Mouse (Mus musculus): ENCODE results near the gene Cacna2d2. TPM values are rescaled to one million over a fixed set of nuclear protein-coding genes. Genes with fewer than 3 reads are reported as not detected.

Cacna2d2 gene
- polyA plus RNA-seq, 1 experiment from 2014 or later: 0.34 TPM

DNA sequence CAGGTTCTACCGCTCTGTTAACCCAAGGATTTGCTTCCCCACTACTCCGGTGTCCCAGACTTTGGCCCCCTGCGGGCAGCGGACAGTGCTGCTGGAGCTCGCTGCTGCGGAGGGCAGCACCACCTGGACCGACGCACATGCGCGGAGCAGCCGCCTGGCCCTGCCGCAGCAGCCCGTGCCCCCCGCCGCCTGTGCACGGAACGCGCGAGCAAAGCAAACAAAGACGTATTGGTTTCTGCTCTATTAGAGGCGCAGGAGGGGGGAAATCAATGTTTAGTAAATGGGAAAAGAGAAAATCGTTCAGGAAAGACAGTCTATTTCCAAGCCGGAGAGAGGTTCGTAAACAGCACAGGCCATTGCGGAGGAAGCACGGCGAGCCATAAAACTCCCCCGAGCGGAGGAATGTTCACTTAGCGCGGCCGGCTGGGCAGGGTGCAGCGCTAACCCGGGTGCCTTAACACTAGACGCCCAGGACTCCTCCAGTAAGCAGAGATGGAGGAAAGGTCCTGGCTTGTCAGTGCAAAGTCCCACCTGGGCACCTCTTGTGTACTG lies 21.4 kb upstream of the Cacna2d2 start:
- Histone ChIP-seq H3K4me3 (replicated peaks) (peak overlapping the region; percentile 30), H3K9me3 (no peaks in the 10 kb centered on the region), H3K9ac (no peak overlapping the region), H3K4me2 (replicated peaks) (peak overlapping the region; percentile 71), H3K27me3 (replicated peaks) (peaks cover 76% of the 10 kb centered on the region), H3K27ac (no peak overlapping the region), H3K36me3 (no peaks in the 10 kb centered on the region), H3K4me1 (replicated peaks) (peaks cover 5% of the 10 kb centered on the region)
- peak; percentile 56 for ATAC-seq
- WGBS: under 1% methylated on average over 35 of the region's 35 CpGs

GRCm38 (mm10) chr9:107381723-107382122 lies 17.7 kb upstream of the Cacna2d2 start:
- H3K4me3 ChIP-seq (replicated peaks): no peak overlapping the region
- no peak overlapping the region for H3K9ac ChIP-seq
- H3K4me2 ChIP-seq (replicated peaks): no peak overlapping the region
- ATAC-seq: no peak
- no peaks in the 10 kb centered on the region for H3K36me3 ChIP-seq
- no peak overlapping the region for H3K27ac ChIP-seq
- WGBS: 7% methylated on average over 8 of the region's 8 CpGs
- H3K4me1 ChIP-seq (replicated peaks): peaks cover 5% of the 10 kb centered on the region
- H3K9me3 ChIP-seq: no peaks in the 10 kb centered on the region
- peaks cover 75% of the 10 kb centered on the region for H3K27me3 ChIP-seq (replicated peaks)

GRCm38 (mm10) chr9:107384396-107384795 lies 15.0 kb upstream of the Cacna2d2 start:
- WGBS: 32% methylated on average over 3 of the region's 3 CpGs
- no peak overlapping the region for H3K9ac ChIP-seq
- no peaks in the 10 kb centered on the region for H3K9me3 ChIP-seq
- H3K4me2 ChIP-seq (replicated peaks): no peak overlapping the region
- no peaks in the 10 kb centered on the region for H3K36me3 ChIP-seq
- ATAC-seq: no peak
- no peak overlapping the region for H3K27ac ChIP-seq
- peaks cover 8% of the 10 kb centered on the region for H3K4me1 ChIP-seq (replicated peaks)
- peaks cover 52% of the 10 kb centered on the region for H3K27me3 ChIP-seq (replicated peaks)
- no peak overlapping the region for H3K4me3 ChIP-seq (replicated peaks)

- no peak overlapping the region for H3K27ac ChIP-seq
- no peak overlapping the region for H3K4me2 ChIP-seq (replicated peaks)
- H3K36me3 ChIP-seq: no peaks in the 10 kb centered on the region
- H3K4me3 ChIP-seq (replicated peaks): no peak overlapping the region
- WGBS: 61% methylated on average over 3 of the region's 3 CpGs
- H3K9me3 ChIP-seq: no peaks in the 10 kb centered on the region
- H3K9ac ChIP-seq: no peak overlapping the region
- ATAC-seq: no peak
- H3K27me3 ChIP-seq (replicated peaks): peaks cover 34% of the 10 kb centered on the region
- peaks cover 12% of the 10 kb centered on the region for H3K4me1 ChIP-seq (replicated peaks)
Measured at GRCm38 (mm10) chr9:107386722-107387121, 12.7 kb upstream of the Cacna2d2 start.

- ATAC-seq: no peak
Measured at GRCm38 (mm10) chr9:107387708-107388107, 11.7 kb upstream of the Cacna2d2 start.

DNA sequence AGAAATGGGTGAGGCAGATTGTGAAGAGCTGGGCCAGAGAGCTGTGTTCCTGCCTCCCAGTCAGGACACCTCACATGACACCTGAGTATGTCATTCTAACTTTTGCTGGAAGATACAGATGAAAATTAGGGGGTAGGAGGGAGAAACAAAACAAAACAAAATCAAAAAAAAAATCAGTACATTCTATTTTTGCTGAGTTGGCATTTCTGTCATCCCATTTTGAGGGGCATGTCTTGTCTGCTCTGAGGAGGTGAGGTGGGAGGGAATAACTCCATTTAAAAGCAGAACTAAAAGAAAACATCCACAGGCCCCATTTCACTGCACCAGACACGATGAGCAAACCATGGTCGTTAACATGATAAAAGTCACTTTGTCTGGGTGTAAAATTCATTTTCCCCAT lies 11.1 kb upstream of the Cacna2d2 start:
- WGBS: 40% methylated on average over 2 of the region's 2 CpGs
- H3K9me3 ChIP-seq: no peaks in the 10 kb centered on the region
- H3K27me3 ChIP-seq (replicated peaks): peaks cover 20% of the 10 kb centered on the region; the same call in 1 of the 2 replicates
- no peak overlapping the region for H3K9ac ChIP-seq
- H3K27ac ChIP-seq: no peak overlapping the region
- H3K36me3 ChIP-seq: no peaks in the 10 kb centered on the region
- no peak for ATAC-seq
- H3K4me1 ChIP-seq (replicated peaks): peaks cover 12% of the 10 kb centered on the region
- H3K4me3 ChIP-seq (replicated peaks): no peak overlapping the region
- no peak overlapping the region for H3K4me2 ChIP-seq (replicated peaks)

More at GRCm38 (mm10) chr9:107387708-107388107, 11.7 kb upstream of the Cacna2d2 start:
- Histone ChIP-seq H3K27me3 (replicated peaks) (peaks cover 24% of the 10 kb centered on the region), H3K9ac (no peak overlapping the region), H3K4me1 (replicated peaks) (peaks cover 12% of the 10 kb centered on the region), H3K4me2 (replicated peaks) (no peak overlapping the region), H3K27ac (no peak overlapping the region), H3K9me3 (no peaks in the 10 kb centered on the region), H3K4me3 (replicated peaks) (no peak overlapping the region), H3K36me3 (no peaks in the 10 kb centered on the region)
- WGBS: 83% methylated on average over 3 of the region's 3 CpGs

DNA sequence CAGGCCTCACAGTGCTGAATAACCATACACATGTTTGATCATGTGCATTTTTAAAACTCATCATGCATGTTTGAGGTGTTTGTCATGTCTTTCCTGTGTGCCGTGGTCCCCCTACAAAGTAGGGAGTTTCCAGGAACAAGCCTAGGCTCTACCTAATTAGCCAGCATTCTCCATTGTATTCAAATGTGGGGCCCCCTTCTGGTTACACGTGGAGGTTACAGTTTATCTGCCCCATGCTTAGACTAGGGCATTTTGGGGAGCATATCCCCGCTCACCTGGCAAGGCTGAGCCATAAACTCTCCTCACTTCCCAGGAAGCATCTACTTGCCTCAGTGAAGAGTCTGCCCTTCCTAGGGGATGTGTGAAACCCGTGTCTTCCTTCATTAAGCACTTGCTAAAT lies 3.0 kb upstream of the Cacna2d2 start:
- H3K4me3 ChIP-seq (replicated peaks): no peak overlapping the region
- H3K9ac ChIP-seq: no peak overlapping the region
- ATAC-seq: no peak
- no peaks in the 10 kb centered on the region for H3K9me3 ChIP-seq
- no peaks in the 10 kb centered on the region for H3K36me3 ChIP-seq
- H3K27ac ChIP-seq: no peak overlapping the region
- no peak overlapping the region for H3K4me2 ChIP-seq (replicated peaks)
- WGBS: 32% methylated on average over 4 of the region's 4 CpGs
- H3K27me3 ChIP-seq (replicated peaks): peaks cover 55% of the 10 kb centered on the region
- H3K4me1 ChIP-seq (replicated peaks): peaks cover 9% of the 10 kb centered on the region

DNA sequence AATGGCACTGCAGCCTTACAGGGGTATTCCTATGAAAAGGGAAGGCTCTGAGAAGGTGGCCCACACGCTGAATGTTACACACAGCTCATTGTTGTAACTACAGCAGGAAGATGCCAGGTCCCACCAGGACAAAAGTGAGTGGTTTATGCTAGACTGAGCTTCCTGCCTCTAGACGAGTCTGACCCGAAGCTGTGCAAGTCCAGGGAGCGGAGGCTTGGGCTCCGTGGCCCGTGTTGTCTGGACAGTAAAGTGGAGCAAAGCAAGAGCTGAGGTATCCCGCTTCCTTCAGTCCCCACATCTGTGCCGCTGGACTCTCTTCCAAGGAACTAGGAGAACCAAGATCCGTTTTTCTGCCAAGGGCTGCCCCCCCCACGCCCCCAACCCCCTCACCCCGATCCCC lies 444 bp upstream of the Cacna2d2 start:
- no peak for ATAC-seq
- H3K27ac ChIP-seq: no peak overlapping the region
- H3K9ac ChIP-seq: no peak overlapping the region
- H3K9me3 ChIP-seq: no peaks in the 10 kb centered on the region
- no peak overlapping the region for H3K4me3 ChIP-seq (replicated peaks)
- peak overlapping the region; percentile 99; the same call in 1 of the 2 replicates for H3K4me2 ChIP-seq (replicated peaks)
- no peaks in the 10 kb centered on the region for H3K36me3 ChIP-seq
- H3K4me1 ChIP-seq (replicated peaks): peaks cover 9% of the 10 kb centered on the region
- peaks cover 77% of the 10 kb centered on the region for H3K27me3 ChIP-seq (replicated peaks)
- 29% methylated on average over 11 of the region's 11 CpGs for WGBS

DNA sequence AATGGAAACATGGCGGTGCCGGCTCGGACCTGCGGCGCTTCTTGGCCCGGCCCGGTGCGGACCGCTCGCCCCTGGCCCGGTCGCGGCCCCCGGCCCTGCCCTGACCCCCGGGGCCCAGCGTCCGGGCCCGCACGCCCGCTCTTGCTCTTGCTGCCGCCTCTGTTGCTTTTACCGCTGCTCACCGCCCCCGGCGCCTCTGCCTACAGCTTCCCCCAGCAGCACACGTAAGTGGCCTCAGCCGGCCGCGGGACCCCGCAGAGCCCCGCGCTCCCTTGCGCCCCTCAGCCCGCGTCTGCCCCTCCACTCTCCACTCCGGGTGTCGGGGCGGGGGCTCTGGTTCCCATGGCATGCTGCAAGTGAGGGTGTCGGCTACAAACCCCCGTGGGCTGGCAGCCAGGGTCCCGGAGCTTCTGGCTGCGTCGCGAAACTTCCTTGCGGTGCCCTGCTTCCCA lies 674 bp downstream of the Cacna2d2 start:
- Histone ChIP-seq H3K9ac (peak overlapping the region; percentile 37), H3K4me2 (replicated peaks) (peak overlapping the region; percentile 99), H3K9me3 (no peaks in the 10 kb centered on the region), H3K4me1 (replicated peaks) (peaks cover 9% of the 10 kb centered on the region), H3K27ac (no peak overlapping the region), H3K4me3 (replicated peaks) (peak overlapping the region; percentile 58), H3K36me3 (no peaks in the 10 kb centered on the region), H3K27me3 (replicated peaks) (peaks cover 79% of the 10 kb centered on the region)
- peak; percentile 50 for ATAC-seq
- under 1% methylated on average over 23 of the region's 45 CpGs for WGBS

DNA sequence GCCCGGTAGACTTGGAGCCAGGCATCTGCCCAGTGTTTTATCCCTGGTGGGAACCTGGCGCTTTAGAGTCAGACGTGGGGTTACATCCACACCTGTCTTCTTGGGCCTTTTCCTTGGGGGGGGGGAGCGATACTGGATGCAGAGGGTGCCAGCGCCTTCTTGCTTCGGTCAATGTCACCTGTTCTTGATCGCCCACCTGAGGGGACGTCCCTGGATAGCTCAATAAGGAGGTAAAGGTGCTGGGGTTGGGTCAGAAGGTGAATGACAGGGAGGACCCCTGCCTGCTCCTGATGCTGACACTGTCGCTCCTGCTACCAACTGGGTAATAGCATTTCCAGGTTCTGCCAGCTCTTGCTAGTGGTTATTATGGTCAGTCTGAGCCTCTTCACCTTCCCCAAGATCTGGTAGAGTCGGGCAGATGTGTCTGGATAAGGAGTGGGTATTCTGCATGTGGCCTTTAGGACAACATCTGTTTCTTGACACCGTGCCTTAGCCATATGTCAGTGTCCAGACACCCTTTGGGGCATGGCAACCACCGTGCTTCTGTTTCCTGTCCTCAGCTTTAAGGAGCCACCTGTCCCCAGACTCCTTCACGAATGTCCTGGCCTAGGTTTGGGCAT lies 1.4 kb downstream of the Cacna2d2 start:
- no peaks in the 10 kb centered on the region for H3K9me3 ChIP-seq
- peaks cover 9% of the 10 kb centered on the region for H3K4me1 ChIP-seq (replicated peaks)
- peak overlapping the region; percentile 99 for H3K4me2 ChIP-seq (replicated peaks)
- peaks cover 77% of the 10 kb centered on the region for H3K27me3 ChIP-seq (replicated peaks)
- WGBS: 12% methylated on average over 13 of the region's 13 CpGs
- H3K36me3 ChIP-seq: no peaks in the 10 kb centered on the region
- no peak overlapping the region for H3K27ac ChIP-seq
- H3K9ac ChIP-seq: no peak overlapping the region
- no peak for ATAC-seq
- peak overlapping the region; percentile 58 for H3K4me3 ChIP-seq (replicated peaks)

DNA sequence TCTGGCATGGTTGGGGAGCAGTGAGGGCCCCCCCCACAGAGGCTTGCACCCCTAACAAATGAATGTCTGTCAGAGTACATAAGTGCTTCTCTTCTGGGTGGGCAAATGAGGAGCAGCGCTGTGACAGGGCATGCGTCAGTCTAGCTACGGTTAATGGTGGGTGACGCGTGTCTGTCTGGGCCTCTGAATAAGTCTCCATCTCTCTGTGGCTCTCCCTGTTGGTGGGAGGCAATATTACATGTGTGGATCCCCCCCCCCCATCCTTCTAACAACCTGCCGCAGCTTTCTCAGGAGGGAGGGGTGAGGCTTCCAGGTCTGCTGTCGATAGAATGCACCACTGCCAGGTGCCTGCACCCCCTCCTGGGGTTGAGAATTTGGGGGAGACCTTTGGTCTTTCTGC lies 3.7 kb downstream of the Cacna2d2 start:
- ATAC-seq: no peak
- no peaks in the 10 kb centered on the region for H3K36me3 ChIP-seq
- 65% methylated on average over 7 of the region's 7 CpGs for WGBS
- H3K27me3 ChIP-seq (replicated peaks): peaks cover 61% of the 10 kb centered on the region
- no peak overlapping the region for H3K27ac ChIP-seq
- H3K4me3 ChIP-seq (replicated peaks): no peak overlapping the region
- H3K4me1 ChIP-seq (replicated peaks): peaks cover 9% of the 10 kb centered on the region
- no peak overlapping the region for H3K9ac ChIP-seq
- H3K4me2 ChIP-seq (replicated peaks): no peak overlapping the region
- H3K9me3 ChIP-seq: no peaks in the 10 kb centered on the region

GRCm38 (mm10) chr9:107409449-107409848 lies 10.0 kb downstream of the Cacna2d2 start:
- 74% methylated on average over 4 of the region's 4 CpGs for WGBS
- H3K27ac ChIP-seq: no peak overlapping the region
- ATAC-seq: no peak

GRCm38 (mm10) chr9:107417106-107417505 lies 17.7 kb downstream of the Cacna2d2 start:
- H3K27me3 ChIP-seq (replicated peaks): no peaks in the 10 kb centered on the region
- no peak overlapping the region for H3K4me2 ChIP-seq (replicated peaks)
- H3K36me3 ChIP-seq: no peaks in the 10 kb centered on the region
- no peak overlapping the region for H3K4me3 ChIP-seq (replicated peaks)
- no peak overlapping the region for H3K9ac ChIP-seq
- no peak for ATAC-seq
- no peaks in the 10 kb centered on the region for H3K4me1 ChIP-seq (replicated peaks)
- no peak overlapping the region for H3K27ac ChIP-seq
- no peaks in the 10 kb centered on the region for H3K9me3 ChIP-seq
- WGBS: 37% methylated on average over 6 of the region's 6 CpGs

More at GRCm38 (mm10) chr9:107409449-107409848, 10.0 kb downstream of the Cacna2d2 start:
- H3K9ac ChIP-seq: no peak overlapping the region
- no peaks in the 10 kb centered on the region for H3K4me1 ChIP-seq (replicated peaks)
- no peak overlapping the region for H3K4me2 ChIP-seq (replicated peaks)
- H3K9me3 ChIP-seq: no peaks in the 10 kb centered on the region
- H3K36me3 ChIP-seq: no peaks in the 10 kb centered on the region
- H3K4me3 ChIP-seq (replicated peaks): no peak overlapping the region
- 0 out of 2 replicates have a peak, but pooled peaks cover 4% of the 10 kb centered on the region for H3K27me3 ChIP-seq (replicated peaks)

All from intestine, embryonic 15.5 days (tissue).